Mouse (Mus musculus): ENCODE results near the gene Oxsr1.
"Not testable (repeated sequence)": the region's sequence is repeated elsewhere in the genome, so short reads cannot be mapped to it uniquely, and the experiment has no call there.

Oxsr1 gene

DNA sequence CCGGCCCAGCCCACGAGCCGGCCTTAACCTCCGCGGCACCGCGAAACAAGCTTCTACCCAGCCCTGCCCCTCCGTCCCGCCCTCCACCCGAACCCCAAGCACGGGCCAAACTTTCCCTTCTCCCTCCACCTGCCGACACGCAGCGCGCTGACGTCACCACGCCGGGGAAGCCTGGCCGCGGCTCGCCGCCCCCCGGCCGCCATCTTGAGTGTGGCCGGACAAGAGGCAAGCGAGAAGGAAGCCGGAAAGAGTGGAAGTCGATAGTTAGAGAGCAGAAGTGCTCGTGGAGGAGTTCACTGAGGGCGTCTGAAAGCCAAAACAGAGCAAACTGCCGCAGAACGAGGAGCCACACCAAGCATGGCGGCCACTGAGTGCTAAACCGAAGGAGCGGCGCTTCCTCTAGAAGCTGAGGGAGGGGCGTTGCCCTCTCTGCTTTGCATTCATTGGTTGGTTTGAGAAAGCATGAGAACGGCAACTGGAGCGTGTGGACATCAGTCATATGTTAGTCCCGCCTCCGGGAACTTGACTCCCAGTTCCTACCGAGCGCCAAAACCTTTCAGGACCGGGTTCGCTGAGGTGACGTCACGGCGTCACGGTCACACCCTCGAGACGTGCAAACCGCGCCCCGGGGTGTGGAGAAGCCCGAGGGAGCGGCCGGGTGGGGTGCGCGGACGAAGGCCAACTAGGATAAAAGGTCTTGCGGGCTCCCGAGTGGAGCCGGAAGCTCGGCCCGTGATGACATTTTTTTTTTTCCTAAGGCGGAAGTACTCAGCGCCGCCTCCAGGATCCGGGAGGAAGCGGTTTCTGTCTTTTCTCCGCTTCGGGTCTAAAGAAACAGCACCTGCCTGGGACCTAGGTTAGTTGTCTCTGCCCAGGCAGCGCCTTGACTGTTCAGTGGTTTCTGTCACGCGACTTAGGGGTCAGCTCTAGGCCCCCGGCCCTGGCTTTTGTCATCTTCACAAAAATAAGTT, at the start of gene Oxsr1:
Gene Oxsr1 (minus strand): TSS at position 139 of the 971 bp plus-strand sequence.
- peak; percentile 100 for DNase-seq (ENCODE audit: low read depth, low spot score)

DNA sequence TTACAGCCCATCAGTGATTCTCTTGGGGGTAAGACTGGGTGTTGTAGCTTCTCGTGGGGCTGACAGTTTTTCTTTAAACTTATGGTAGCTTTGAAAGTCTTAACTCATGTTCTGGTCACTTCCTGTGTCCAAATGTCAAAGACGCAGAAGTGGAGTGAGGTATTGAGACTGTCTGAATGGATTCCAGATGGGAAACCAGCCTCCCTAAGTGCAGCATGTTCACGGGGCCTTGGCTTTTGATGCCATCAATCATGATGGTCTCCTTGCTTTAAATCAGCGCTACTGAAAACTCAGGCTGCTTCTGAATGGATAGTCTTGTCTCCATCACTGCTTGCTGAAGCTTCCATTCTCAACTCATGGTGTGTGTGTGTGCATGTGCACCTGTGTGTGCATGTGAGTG, 49.0 kb upstream of the Oxsr1 start:
- no peak for DNase-seq (ENCODE audit: low read depth, low spot score)

DNA sequence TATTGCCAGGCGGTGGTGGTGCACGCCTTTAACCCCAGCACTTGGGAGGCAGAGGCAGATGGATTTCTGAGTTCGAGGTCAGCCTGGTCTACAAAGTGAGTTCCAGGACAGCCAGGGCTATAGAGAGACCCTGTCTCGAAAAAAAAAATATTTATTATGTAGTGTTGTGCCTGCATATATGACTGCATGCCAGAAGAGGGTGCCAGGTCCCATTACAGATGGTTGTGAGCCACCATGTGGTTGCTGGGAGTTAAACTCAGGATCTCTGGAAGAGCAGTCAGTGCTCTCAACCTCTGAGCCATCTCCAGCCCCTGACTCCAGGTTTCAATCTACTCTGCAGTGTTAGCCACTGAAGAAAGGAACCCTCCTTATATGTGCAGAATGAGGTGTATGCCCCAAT, 48.5 kb upstream of the Oxsr1 start:
- DNase-seq (ENCODE audit: low read depth, low spot score) = not testable (repeated sequence)

DNA sequence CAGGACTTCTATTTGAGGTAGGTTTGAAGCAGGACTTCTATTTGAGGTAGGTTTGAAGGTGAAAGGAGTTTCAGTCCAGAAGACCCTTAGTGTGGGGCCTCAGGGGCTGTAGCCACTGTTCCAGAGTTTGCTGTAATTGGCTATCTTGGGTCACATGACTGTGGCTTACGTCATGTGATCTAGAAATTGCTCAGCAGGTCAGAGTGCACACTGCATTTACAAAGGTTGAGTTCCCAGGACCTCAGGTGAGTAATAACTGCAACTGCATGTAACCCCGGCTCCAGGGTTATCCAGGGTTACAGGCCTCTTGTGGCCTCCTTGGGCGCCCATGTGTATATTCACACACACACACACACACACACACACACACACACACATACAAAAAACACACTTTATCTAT, 46.1 kb upstream of the Oxsr1 start:
- DNase-seq (ENCODE audit: low read depth, low spot score) = no peak

DNA sequence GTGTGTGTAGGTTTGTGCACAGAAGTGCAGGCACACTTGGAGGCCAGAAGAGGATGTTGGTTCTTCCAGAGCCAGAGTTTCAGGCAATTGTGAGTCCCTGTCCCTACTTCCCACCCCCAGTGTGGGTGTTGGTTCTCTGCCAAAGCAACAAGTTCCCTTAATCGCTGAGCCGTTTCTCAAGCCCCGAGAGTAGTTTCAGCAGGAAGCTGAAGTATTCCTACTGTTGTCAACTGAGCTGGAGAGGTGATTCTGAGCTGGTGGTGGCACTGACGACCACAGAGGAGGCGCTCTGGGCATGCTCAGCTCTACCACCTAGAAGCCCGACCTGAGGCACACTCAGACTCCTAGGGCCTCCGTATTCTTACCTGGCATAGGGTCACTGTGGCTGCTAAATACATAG, 43.1 kb upstream of the Oxsr1 start, which contains the start of gene Slc22a14:
Gene Slc22a14 (minus strand): TSS at position 270 of the 400 bp plus-strand sequence.
- DNase-seq (ENCODE audit: low read depth, low spot score) = no peak

DNA sequence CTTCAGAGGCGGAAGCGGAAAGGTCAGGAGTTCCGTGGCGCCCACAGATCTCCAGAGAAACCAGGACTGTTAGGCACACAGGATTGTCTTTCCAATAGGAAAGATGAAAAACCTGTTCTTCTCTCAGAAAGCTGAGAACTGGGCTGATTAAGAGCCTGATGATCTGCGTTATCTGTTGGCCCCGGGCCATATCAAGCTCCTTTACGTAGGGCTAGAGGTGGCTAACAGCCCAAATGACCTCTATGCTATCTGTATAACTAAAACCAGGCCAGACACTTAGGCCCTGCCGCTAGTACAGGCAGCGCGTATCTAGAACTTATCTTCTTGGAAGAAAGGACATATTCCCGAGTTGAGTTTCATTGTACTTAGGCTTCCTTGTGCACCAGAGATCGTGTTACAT, 41.0 kb upstream of the Oxsr1 start:
- DNase-seq (ENCODE audit: low read depth, low spot score) = no peak

DNA sequence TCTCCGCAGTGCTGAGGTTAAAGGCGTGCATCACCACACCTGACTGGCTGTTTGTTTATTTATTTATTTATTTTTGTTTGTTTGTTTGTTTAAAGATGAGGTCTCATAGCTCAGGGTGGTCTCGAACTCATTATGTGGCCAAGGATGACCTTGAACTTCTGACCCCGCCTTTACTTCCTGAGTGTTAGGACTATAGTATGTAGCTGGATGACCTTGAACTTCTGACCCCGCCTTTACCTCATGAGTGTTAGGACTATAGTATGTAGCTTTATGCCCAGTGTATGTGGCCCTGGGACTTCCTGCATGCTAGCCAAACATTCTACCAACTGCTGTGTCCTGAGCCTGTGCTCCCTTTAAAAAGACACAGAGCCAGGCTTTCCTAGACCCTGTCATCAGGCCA, 39.2 kb upstream of the Oxsr1 start:
- DNase-seq (ENCODE audit: low read depth, low spot score) = peak; percentile 65

DNA sequence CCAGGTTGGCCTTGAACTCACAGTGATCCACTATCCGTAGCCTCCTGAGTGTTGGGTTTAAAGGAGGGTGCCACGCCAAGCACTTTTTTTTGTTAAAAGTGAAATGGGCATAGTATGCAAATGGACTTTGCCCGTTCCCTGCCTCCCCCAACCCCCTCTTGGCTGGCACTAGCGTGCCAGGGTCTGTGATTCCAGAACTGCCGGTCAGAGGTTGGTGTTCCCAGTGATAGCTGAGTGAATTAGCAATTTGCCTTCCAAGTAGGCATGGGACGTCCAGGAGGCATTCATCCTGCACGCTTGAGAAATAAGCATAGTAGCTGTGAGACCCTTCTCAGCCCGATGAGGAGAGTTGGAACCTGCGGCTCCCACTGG, 35.8 kb upstream of the Oxsr1 start:
- no peak for DNase-seq (ENCODE audit: low read depth, low spot score)

DNA sequence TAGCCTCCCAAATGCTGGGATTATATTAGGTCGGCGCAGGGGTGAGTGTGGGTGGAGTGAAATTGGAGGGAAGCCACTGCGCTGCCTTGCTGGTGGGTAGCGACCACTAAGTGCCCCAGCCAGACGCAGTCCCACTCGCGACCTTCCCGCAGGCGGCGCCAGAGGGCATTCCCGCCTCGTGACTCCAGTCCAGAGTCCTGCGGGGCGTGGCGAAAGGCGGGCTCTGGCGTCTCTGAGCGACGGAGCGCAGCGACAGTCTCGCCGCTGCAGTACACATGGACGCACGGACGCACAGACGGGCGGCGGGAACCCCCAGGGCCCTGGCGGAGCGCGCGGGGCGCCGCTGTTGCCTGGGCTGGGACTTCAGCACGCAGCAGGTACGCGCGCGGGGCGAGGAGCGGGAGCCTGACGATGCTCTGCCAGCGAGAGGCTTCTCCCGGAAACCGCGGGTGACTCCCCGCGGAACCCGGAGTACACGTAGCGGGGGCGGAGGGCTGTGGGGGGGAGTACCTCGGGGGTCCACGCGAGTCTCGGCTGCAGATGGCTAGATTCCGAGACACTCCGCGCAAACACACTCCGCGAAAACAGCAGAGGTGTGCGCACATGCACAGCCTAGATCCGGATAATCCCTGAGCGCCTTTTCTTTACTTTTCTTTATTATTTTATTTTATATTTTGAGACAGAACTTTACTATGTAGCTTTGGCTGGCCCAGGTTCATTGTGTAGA, 35.3 kb upstream of the Oxsr1 start, which contains the start of gene Xylb:
Gene Xylb (plus strand): TSS at position 51 of the 727 bp plus-strand sequence.
- DNase-seq (ENCODE audit: low read depth, low spot score) = peak; percentile 95

DNA sequence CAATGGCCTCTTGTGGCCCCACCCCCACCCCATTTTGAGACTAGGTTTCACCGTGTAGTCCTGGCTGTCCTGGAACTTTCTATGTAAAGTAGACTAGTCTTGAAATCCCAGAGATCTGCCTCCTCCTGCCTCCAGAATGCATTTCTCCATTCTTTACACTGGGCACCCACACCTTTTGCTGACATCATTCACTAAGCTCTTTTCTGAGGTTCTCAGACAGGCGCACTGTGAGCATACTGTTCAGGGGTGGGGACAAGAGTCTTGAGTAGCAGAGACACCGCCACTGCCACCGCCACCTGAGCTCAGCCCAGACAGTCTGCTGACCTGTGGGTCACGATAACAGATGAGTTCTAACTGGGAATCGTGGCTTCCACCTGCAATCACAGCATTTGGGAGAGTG, 33.7 kb upstream of the Oxsr1 start:
- no peak for DNase-seq (ENCODE audit: low read depth, low spot score)

DNA sequence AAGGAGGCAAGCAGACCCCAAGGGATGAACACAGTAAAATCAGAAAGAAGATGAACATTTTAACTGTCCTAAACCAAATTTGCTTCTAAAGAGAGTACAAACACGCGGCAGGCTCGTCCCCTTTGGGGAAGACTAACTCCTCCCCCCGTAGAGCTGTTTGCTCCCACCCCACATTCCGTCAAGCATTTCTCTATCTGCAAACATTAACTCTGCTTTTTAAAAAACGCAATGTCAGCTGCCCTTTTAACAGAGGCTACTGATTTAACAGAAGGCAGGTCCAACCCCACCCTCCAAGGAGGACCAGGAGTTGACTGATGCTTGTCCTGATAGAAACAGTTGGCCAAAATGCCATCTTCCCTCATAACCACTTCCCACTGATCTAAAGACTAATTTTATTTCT, 31.7 kb upstream of the Oxsr1 start:
- no peak for DNase-seq (ENCODE audit: low read depth, low spot score)

DNA sequence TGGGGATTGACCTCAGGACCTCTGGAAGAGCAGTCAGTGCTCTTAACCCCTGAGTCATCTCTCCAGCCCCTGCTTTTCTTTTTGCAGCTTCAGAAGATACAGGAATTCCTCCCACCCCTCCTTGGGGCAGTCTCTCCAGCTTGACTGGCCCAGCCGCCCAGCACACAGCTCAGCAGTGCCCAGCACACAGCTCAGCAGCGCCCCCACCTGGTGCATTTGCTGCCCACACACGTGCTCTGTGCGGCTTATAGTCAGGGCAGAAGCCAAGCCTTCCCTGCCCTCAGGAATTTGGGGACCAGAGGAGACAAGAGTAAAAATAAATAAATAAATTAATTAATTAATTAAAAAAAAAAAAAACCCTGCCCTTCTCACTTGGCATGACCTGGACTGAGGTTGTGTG, 29.8 kb upstream of the Oxsr1 start:
- DNase-seq (ENCODE audit: low read depth, low spot score) = peak; percentile 82

DNA sequence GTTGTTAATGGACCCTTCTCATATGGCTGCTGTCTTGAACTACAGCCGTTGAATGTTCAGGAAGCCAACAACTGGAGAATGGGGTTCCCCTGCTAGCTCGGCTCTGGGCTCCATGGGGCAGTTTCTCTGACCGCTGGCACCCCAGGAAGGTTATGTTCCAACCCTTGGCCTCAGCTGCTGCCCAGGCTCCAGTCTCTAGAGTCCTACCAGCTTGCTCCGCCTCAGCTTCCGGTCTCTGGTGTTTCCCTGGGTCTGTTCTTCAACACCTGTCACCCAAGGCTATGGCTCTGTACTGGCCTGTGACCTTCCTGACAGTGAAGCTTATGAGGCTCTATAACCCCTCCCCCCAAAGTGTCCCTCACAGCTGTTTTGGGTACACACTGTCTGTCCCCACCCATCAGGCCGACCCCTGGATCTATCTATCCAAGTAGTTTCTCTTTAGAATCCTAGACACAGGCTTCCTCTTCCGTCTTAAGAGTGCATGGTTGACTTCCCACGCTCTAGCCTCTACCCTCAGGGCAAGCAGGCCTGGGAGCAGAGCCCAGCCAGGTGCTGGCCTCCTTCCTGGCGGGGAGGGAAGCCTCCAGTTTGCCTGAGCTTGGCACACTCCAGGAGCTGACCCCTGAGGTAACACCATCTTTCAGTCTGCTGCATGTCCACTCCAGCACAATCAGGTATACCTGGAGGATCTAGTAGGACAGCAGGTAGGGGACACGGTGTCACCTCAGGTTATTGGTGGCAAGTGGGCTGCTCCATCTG, 28.9 kb upstream of the Oxsr1 start:
- DNase-seq (ENCODE audit: low read depth, low spot score) = no peak

DNA sequence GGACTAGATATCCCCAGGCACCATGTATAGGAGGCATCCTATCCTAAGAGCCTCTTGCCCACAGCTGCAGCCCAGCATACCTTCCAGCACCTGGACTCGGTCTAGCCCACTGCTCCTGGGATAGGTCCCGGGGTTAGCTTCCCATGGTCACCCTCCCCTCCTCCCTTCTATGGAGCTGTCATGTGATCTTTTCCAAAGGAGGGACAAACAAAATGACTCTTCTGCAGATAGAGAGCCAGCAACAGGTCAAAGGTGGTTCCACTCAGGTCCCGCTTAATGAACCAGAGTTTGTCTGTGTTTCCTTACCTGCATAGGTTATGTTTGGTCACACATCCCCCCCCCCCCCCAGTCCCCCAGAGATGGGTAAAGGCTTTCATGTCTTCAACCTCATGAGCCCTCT, 28.3 kb upstream of the Oxsr1 start:
- DNase-seq (ENCODE audit: low read depth, low spot score) = no peak

DNA sequence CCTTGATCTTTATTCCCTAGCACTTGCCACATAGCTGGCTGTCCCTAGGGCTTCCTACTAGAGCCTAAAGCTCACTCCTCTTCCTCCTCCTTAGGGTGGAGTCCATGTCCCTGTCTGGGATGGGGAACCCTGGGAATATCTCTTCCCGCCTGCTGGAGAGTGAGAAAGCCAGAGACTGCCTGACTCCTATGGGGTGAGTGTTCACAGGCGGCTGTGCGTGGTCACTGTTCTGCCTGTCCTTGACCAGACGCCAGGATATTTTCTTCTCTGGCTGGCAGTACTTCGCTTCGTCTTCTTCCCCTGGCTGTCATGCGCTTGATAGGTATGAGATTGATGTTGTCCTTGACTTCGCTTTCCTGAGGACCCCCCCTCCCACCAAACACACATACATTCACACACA, 24.1 kb upstream of the Oxsr1 start:
- DNase-seq (ENCODE audit: low read depth, low spot score) = no peak

DNA sequence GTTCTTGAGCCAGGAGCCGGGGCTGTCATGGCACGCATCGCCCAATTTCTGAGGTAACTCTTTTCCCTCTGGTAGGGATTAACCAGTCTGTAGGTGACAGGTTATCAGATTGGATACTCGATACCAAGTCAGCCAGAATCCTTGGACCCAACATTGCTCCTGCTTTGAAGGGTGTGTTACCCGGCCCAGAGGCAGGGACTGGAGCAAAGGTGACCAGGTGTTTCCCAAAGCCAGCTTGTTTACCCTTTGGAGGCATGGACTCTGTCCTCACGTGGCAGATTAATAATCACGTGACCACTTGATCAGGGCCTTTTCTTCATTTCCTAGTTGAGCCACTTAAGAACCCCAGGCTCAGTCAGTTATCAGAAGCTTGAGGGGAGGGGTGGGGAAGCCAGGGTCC, 20.5 kb upstream of the Oxsr1 start:
- DNase-seq (ENCODE audit: low read depth, low spot score) = no peak

DNA sequence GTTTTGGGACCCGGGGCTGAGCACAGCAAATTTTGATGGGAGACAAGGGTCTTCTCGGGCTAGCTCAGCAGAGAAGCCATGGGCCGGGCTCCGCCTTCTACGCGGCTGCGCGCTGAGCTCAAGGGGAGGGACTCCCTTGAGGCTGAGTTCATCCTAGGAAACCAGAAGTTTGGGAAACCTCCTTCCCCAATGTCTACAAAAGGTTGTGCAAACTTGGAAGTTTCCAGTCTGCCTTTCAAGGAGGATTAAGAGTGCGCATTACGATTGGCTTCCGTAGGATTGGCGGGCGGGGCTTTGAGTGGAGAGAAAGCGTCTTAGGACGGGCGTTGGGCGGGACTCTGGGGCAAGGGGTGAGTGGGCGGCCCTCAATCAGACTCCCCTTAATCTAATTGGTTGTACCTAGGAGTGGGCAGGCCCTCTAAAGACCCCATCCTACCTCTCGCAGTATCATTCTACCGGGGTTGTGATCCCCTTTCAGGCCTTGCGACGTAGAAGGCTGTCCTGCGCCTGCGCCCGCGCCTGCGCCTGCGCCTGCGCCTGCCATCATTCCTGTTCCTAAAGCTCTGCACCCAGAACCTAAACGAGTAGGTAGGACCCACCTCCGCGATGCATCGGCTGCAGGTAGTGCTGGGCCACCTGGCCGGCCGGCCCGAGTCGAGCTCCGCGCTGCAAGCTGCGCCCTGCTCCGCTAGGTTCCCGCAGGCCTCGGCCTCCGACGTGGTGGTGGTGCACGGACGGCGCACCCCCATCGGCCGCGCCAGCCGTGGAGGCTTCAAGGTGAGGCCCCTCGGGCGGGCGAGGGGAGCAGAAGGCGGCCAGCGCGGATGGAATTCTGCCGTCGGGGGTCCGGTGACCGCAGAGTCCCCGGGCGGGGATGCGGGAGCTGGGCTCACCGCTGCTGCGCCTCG, 18.9 kb upstream of the Oxsr1 start, which contains the start of gene Myd88:
Gene Myd88 (minus strand): TSS at position 503 of the 908 bp plus-strand sequence.
- DNase-seq (ENCODE audit: low read depth, low spot score) = peak; percentile 99

DNA sequence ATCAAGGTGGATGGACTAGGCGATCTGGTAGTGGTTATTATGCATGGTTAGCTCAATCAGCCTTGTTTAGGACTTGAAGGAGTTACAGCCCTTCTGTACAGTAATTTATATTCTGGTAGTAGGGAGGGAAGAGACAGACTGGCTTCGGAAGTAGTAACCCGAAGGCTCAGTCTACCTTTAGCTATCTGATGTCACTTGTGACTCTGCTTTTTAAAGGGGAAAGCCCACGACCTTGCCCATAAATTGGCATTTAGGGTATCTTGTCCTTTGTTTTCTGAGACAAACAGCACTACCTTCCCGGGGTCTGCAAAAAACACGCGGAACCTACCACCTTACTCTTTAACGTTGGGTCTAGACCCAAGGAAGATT, 18.0 kb upstream of the Oxsr1 start:
- DNase-seq (ENCODE audit: low read depth, low spot score) = no peak

DNA sequence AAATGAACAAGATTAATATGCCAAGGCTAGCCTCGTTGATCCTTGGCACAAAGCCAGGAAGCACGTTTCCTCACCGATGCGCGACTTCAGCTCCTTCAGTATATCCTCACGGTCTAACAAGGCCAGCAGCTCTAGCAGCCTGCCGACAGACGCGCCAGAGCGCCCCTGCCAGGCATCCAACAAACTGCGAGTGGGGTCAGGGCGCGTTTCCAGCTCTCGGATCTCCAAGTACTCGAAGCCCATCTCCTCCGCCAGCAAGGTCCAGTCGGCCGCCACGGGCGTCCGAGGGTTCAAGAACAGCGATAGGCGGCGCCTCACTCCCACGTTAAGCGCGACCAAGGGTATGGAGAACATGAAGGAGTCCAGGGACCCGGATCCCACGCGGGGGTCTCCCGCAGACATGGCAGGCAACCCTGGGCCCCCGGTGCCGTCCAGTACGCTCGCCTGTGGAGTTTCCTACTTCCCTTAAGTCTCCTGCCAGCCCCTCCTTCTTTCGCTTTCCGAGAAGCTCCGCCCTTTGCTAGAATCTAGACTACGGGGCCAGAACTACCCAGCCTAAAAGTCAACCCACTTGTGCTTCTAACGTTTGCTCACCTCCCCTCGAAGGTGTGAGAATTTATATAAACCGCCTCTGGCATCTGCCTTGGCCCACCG, 17.5 kb upstream of the Oxsr1 start, which contains the start of gene Acaa1a:
Gene Acaa1a (plus strand): TSS at position 119 of the 654 bp plus-strand sequence.
- DNase-seq (ENCODE audit: low read depth, low spot score) = peak; percentile 48

DNA sequence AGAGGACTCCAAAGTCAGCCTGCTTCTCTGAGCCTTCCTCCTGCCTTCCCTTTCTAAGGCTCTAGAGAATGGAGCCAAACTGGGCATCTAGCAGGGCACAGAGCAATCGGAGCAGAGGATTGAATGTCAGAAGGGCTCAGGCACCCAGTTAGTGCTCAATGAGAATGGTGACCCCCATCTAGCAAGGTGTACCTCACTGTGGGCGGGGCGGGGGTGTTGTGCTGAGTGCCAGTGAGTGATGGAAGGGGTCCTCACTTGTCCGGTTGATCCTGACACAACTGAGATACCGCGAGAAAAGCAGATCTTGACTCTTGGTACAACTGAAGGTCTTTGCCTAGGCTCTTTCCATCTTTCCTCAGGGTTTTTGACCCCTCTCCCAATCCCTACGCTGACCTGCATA, 16.9 kb upstream of the Oxsr1 start:
- no peak for DNase-seq (ENCODE audit: low read depth, low spot score)

Data from ES-CJ7 (cell line).